30 mouse cellular contexts compared by ENCODE assay signal in genomic region chr1:158388995-158389394, GRCm38 (mm10). TPM values are rescaled to one million over a fixed set of nuclear protein-coding genes. Genes with fewer than 3 reads are reported as not detected.
"Had no signal": no experiment of that assay in that cellular context is flagged by ENCODE, and none has a peak within 500 bp of the region (broad histone marks: within the 10 kb centered on the region; RNA-seq: fewer than 3 reads in every experiment).

No protein-coding gene starts in this region.

- H3K4me1 ChIP-seq: embryonic facial prominence, embryonic 12.5 days; embryonic facial prominence, embryonic 13.5 days; embryonic facial prominence, embryonic 15.5 days had no signal

- DNase-seq: cerebellum, adult 8-10 months; cerebellum, adult 9-10 months; cerebellum, adult 9-11 months; cerebellum, postnatal 10 days; cerebellum, postnatal 14 days; cerebellum, postnatal 25 days; cerebellum, postnatal 36 days; embryo, embryonic 11 days; forebrain, postnatal 0 days; gastrocnemius, adult 2 months; gastrocnemius, postnatal 10 days; gastrocnemius, postnatal 14 days; gastrocnemius, postnatal 25 days; gastrocnemius, postnatal 36 days; heart, adult 11 months; heart, adult 18-20 months; heart, adult 2 months had no signal

- H3K4me2 ChIP-seq: embryonic facial prominence, embryonic 12.5 days; embryonic facial prominence, embryonic 13.5 days; embryonic facial prominence, embryonic 15.5 days; forebrain, embryonic 12.5 days; forebrain, embryonic 13.5 days; forebrain, embryonic 15.5 days had no signal

- H3K27ac ChIP-seq: embryonic facial prominence, embryonic 10.5 days; embryonic facial prominence, embryonic 12.5 days; embryonic facial prominence, embryonic 13.5 days; embryonic facial prominence, embryonic 15.5 days; forebrain, embryonic 10.5 days; forebrain, embryonic 12.5 days; forebrain, embryonic 13.5 days; forebrain, embryonic 15.5 days; gastrocnemius, adult 2 months; heart, adult 2 months had no signal

- H3K4me3 ChIP-seq: embryonic facial prominence, embryonic 10.5 days; embryonic facial prominence, embryonic 12.5 days; embryonic facial prominence, embryonic 13.5 days; embryonic facial prominence, embryonic 15.5 days; erythroblast, embryonic 14.5 days; forebrain, embryonic 10.5 days; forebrain, embryonic 12.5 days; forebrain, embryonic 13.5 days; forebrain, embryonic 15.5 days; gastrocnemius, adult 2 months; heart, adult 2 months had no signal

- H3K9me3 ChIP-seq: embryonic facial prominence, embryonic 10.5 days; embryonic facial prominence, embryonic 12.5 days; embryonic facial prominence, embryonic 13.5 days; embryonic facial prominence, embryonic 15.5 days; forebrain, embryonic 10.5 days; forebrain, embryonic 12.5 days; forebrain, embryonic 13.5 days; forebrain, embryonic 15.5 days had no signal

- H3K27me3 ChIP-seq: embryonic facial prominence, embryonic 12.5 days; embryonic facial prominence, embryonic 13.5 days; embryonic facial prominence, embryonic 15.5 days; forebrain, embryonic 12.5 days; forebrain, embryonic 13.5 days; forebrain, embryonic 15.5 days had no signal

- ATAC-seq: forebrain, embryonic 13.5 days; forebrain, embryonic 14.5 days; forebrain, embryonic 15.5 days; forebrain, embryonic 16.5 days; forebrain, postnatal 0 days had no signal

- H3K36me3 ChIP-seq: embryonic facial prominence, embryonic 10.5 days; embryonic facial prominence, embryonic 12.5 days; embryonic facial prominence, embryonic 13.5 days; embryonic facial prominence, embryonic 15.5 days; forebrain, embryonic 12.5 days had no signal

- H3K9ac ChIP-seq: embryonic facial prominence, embryonic 12.5 days; embryonic facial prominence, embryonic 13.5 days; embryonic facial prominence, embryonic 15.5 days; forebrain, embryonic 12.5 days; forebrain, embryonic 13.5 days; forebrain, embryonic 15.5 days; forebrain, postnatal 0 days had no signal

RNA-seq across cellular contexts. Expression of gene Astn1, which starts 26.9 kb away (rescaled TPM):
- total RNA-seq: common myeloid progenitor, adult 5-6 weeks; granulocyte monocyte progenitor cell, adult 5-6 weeks had no signal

RNA-seq across cellular contexts. Expression of gene Brinp2, which starts 32.9 kb away (rescaled TPM):
- total RNA-seq: common myeloid progenitor, adult 5-6 weeks; granulocyte monocyte progenitor cell, adult 5-6 weeks had no signal
- polyA plus RNA-seq: erythroblast, embryonic 14.5 days had no signal
